Mouse (Mus musculus): ENCODE measurements around the gene Syn3. TPM values are rescaled to one million over a fixed set of nuclear protein-coding genes. Genes with fewer than 3 reads are reported as not detected.
"Not testable (repeated sequence)": the region's sequence is repeated elsewhere in the genome, so short reads cannot be mapped to it uniquely, and the experiment has no call there.

The Syn3 gene
- polyA plus RNA-seq, 1 experiment from 2014 or later: 0.22 TPM

- not testable (repeated sequence) for H3K27me3 ChIP-seq (ENCODE audit: control insufficient read depth, insufficient read depth, low read depth, low read length); H3K4me1 ChIP-seq (ENCODE audit: control insufficient read depth, low read depth, low read length); ATAC-seq (ENCODE audit: low read depth); H3K9ac ChIP-seq (ENCODE audit: low read depth, low read length); H3K9me3 ChIP-seq (replicated peaks; ENCODE audit: control insufficient read depth, low read length); H3K4me3 ChIP-seq (ENCODE audit: low read depth, low read length); H3K4me2 ChIP-seq (ENCODE audit: low read depth, low read length); H3K27ac ChIP-seq (ENCODE audit: low read length); H3K36me3 ChIP-seq (ENCODE audit: control insufficient read depth, insufficient read depth)
- WGBS (ENCODE audit: insufficient replicate concordance): 48% methylated on average over 4 of the region's 4 CpGs
Measured at GRCm38 (mm10) chr10:86435006-86435405, 63.7 kb downstream of the Syn3 start.

- WGBS (ENCODE audit: insufficient replicate concordance): 65% methylated on average over 3 of the region's 3 CpGs
- Histone ChIP-seq H3K4me2 (ENCODE audit: low read depth, low read length) (no peak overlapping the region), H3K27me3 (ENCODE audit: control insufficient read depth, insufficient read depth, low read depth, low read length) (no peaks in the 10 kb centered on the region), H3K27ac (ENCODE audit: low read length) (no peak overlapping the region), H3K4me1 (ENCODE audit: control insufficient read depth, low read depth, low read length) (no peaks in the 10 kb centered on the region), H3K9me3 (replicated peaks; ENCODE audit: control insufficient read depth, low read length) (no peaks in the 10 kb centered on the region), H3K9ac (ENCODE audit: low read depth, low read length) (no peak overlapping the region), H3K36me3 (ENCODE audit: control insufficient read depth, insufficient read depth) (no peaks in the 10 kb centered on the region), H3K4me3 (ENCODE audit: low read depth, low read length) (no peak overlapping the region)
- ATAC-seq (ENCODE audit: low read depth): no peak
Measured at GRCm38 (mm10) chr10:86429651-86430050, 69.0 kb downstream of the Syn3 start.

- no peaks in the 10 kb centered on the region for H3K9me3 ChIP-seq (replicated peaks; ENCODE audit: control insufficient read depth, low read length)
- 44% methylated on average over 2 of the region's 2 CpGs for WGBS (ENCODE audit: insufficient replicate concordance)
- no peak overlapping the region for H3K4me3 ChIP-seq (ENCODE audit: low read depth, low read length)
- no peak overlapping the region for H3K27ac ChIP-seq (ENCODE audit: low read length)
- no peak for ATAC-seq (ENCODE audit: low read depth)
- no peaks in the 10 kb centered on the region for H3K4me1 ChIP-seq (ENCODE audit: control insufficient read depth, low read depth, low read length)
- H3K4me2 ChIP-seq (ENCODE audit: low read depth, low read length): no peak overlapping the region
- no peak overlapping the region for H3K9ac ChIP-seq (ENCODE audit: low read depth, low read length)
- H3K36me3 ChIP-seq (ENCODE audit: control insufficient read depth, insufficient read depth): no peaks in the 10 kb centered on the region
- no peaks in the 10 kb centered on the region for H3K27me3 ChIP-seq (ENCODE audit: control insufficient read depth, insufficient read depth, low read depth, low read length)
Measured at GRCm38 (mm10) chr10:86427956-86428355, 70.7 kb downstream of the Syn3 start.

- 49% methylated on average over 10 of the region's 10 CpGs for WGBS (ENCODE audit: insufficient replicate concordance)
- ATAC-seq (ENCODE audit: low read depth): no peak
- Histone ChIP-seq H3K9ac (ENCODE audit: low read depth, low read length) (no peak overlapping the region), H3K4me1 (ENCODE audit: control insufficient read depth, low read depth, low read length) (no peaks in the 10 kb centered on the region), H3K27ac (ENCODE audit: low read length) (no peak overlapping the region), H3K27me3 (ENCODE audit: control insufficient read depth, insufficient read depth, low read depth, low read length) (no peaks in the 10 kb centered on the region), H3K9me3 (replicated peaks; ENCODE audit: control insufficient read depth, low read length) (no peaks in the 10 kb centered on the region), H3K36me3 (ENCODE audit: control insufficient read depth, insufficient read depth) (no peaks in the 10 kb centered on the region), H3K4me2 (ENCODE audit: low read depth, low read length) (no peak overlapping the region), H3K4me3 (ENCODE audit: low read depth, low read length) (no peak overlapping the region)
Measured at GRCm38 (mm10) chr10:86425690-86426530, 72.8 kb downstream of the Syn3 start.

- Histone ChIP-seq H3K27me3 (ENCODE audit: control insufficient read depth, insufficient read depth, low read depth, low read length) (no peaks in the 10 kb centered on the region), H3K4me3 (ENCODE audit: low read depth, low read length) (no peak overlapping the region), H3K36me3 (ENCODE audit: control insufficient read depth, insufficient read depth) (no peaks in the 10 kb centered on the region), H3K9ac (ENCODE audit: low read depth, low read length) (no peak overlapping the region), H3K27ac (ENCODE audit: low read length) (no peak overlapping the region), H3K9me3 (replicated peaks; ENCODE audit: control insufficient read depth, low read length) (no peaks in the 10 kb centered on the region), H3K4me2 (ENCODE audit: low read depth, low read length) (no peak overlapping the region), H3K4me1 (ENCODE audit: control insufficient read depth, low read depth, low read length) (no peaks in the 10 kb centered on the region)
- 41% methylated on average over 3 of the region's 3 CpGs for WGBS (ENCODE audit: insufficient replicate concordance)
- no peak for ATAC-seq (ENCODE audit: low read depth)
Measured at GRCm38 (mm10) chr10:86421731-86422370, 76.8 kb downstream of the Syn3 start.

GRCm38 (mm10) chr10:86418931-86419330, 79.8 kb downstream of the Syn3 start:
- H3K27me3 ChIP-seq (ENCODE audit: control insufficient read depth, insufficient read depth, low read depth, low read length): no peaks in the 10 kb centered on the region
- H3K27ac ChIP-seq (ENCODE audit: low read length): no peak overlapping the region
- no peaks in the 10 kb centered on the region for H3K4me1 ChIP-seq (ENCODE audit: control insufficient read depth, low read depth, low read length)
- H3K36me3 ChIP-seq (ENCODE audit: control insufficient read depth, insufficient read depth): no peaks in the 10 kb centered on the region
- 61% methylated on average over 5 of the region's 5 CpGs for WGBS (ENCODE audit: insufficient replicate concordance)
- H3K9me3 ChIP-seq (replicated peaks; ENCODE audit: control insufficient read depth, low read length): no peaks in the 10 kb centered on the region
- no peak overlapping the region for H3K9ac ChIP-seq (ENCODE audit: low read depth, low read length)
- no peak overlapping the region for H3K4me2 ChIP-seq (ENCODE audit: low read depth, low read length)
- no peak for ATAC-seq (ENCODE audit: low read depth)
- no peak overlapping the region for H3K4me3 ChIP-seq (ENCODE audit: low read depth, low read length)

- no peaks in the 10 kb centered on the region for H3K27me3 ChIP-seq (ENCODE audit: control insufficient read depth, insufficient read depth, low read depth, low read length)
- H3K27ac ChIP-seq (ENCODE audit: low read length): no peak overlapping the region
- H3K9me3 ChIP-seq (replicated peaks; ENCODE audit: control insufficient read depth, low read length): no peaks in the 10 kb centered on the region
- no peak overlapping the region for H3K9ac ChIP-seq (ENCODE audit: low read depth, low read length)
- no peak overlapping the region for H3K4me2 ChIP-seq (ENCODE audit: low read depth, low read length)
- ATAC-seq (ENCODE audit: low read depth): no peak
- H3K4me3 ChIP-seq (ENCODE audit: low read depth, low read length): no peak overlapping the region
- H3K4me1 ChIP-seq (ENCODE audit: control insufficient read depth, low read depth, low read length): no peaks in the 10 kb centered on the region
- H3K36me3 ChIP-seq (ENCODE audit: control insufficient read depth, insufficient read depth): no peaks in the 10 kb centered on the region
- 64% methylated on average over 2 of the region's 2 CpGs for WGBS (ENCODE audit: insufficient replicate concordance)
Measured at GRCm38 (mm10) chr10:86418345-86418744, 80.4 kb downstream of the Syn3 start.

GRCm38 (mm10) chr10:86416806-86417205, 81.9 kb downstream of the Syn3 start:
- H3K4me1 ChIP-seq (ENCODE audit: control insufficient read depth, low read depth, low read length): no peaks in the 10 kb centered on the region
- H3K9ac ChIP-seq (ENCODE audit: low read depth, low read length): no peak overlapping the region
- H3K36me3 ChIP-seq (ENCODE audit: control insufficient read depth, insufficient read depth): no peaks in the 10 kb centered on the region
- H3K4me3 ChIP-seq (ENCODE audit: low read depth, low read length): no peak overlapping the region
- 68% methylated on average over 8 of the region's 8 CpGs for WGBS (ENCODE audit: insufficient replicate concordance)
- no peaks in the 10 kb centered on the region for H3K27me3 ChIP-seq (ENCODE audit: control insufficient read depth, insufficient read depth, low read depth, low read length)
- H3K27ac ChIP-seq (ENCODE audit: low read length): no peak overlapping the region
- no peaks in the 10 kb centered on the region for H3K9me3 ChIP-seq (replicated peaks; ENCODE audit: control insufficient read depth, low read length)
- no peak overlapping the region for H3K4me2 ChIP-seq (ENCODE audit: low read depth, low read length)
- no peak for ATAC-seq (ENCODE audit: low read depth)

- H3K9me3 ChIP-seq (replicated peaks; ENCODE audit: control insufficient read depth, low read length): no peaks in the 10 kb centered on the region
- WGBS (ENCODE audit: insufficient replicate concordance): 59% methylated on average over 6 of the region's 6 CpGs
- no peak overlapping the region for H3K4me3 ChIP-seq (ENCODE audit: low read depth, low read length)
- H3K9ac ChIP-seq (ENCODE audit: low read depth, low read length): no peak overlapping the region
- no peaks in the 10 kb centered on the region for H3K36me3 ChIP-seq (ENCODE audit: control insufficient read depth, insufficient read depth)
- no peak overlapping the region for H3K4me2 ChIP-seq (ENCODE audit: low read depth, low read length)
- H3K27me3 ChIP-seq (ENCODE audit: control insufficient read depth, insufficient read depth, low read depth, low read length): no peaks in the 10 kb centered on the region
- H3K27ac ChIP-seq (ENCODE audit: low read length): no peak overlapping the region
- no peaks in the 10 kb centered on the region for H3K4me1 ChIP-seq (ENCODE audit: control insufficient read depth, low read depth, low read length)
- ATAC-seq (ENCODE audit: low read depth): no peak
Measured at GRCm38 (mm10) chr10:86410868-86411267, 87.8 kb downstream of the Syn3 start.
